Mouse (Mus musculus) neural tube, embryonic 13.5 days (tissue): ENCODE measurements at regions not wholly inside any gene's neighbourhood (a gene's known extent, or its start where the extent isn't known, plus 50 kb on each side); places are given as distances from the start of the nearest gene placed in this dataset.

Source experiments
- ATAC-seq: fragments of 200-750 bp; cut with Nextera tagmentation; 2 replicates; pipeline ENCODE4 v1.8.0; 2017; ENCODE audit warnings: low read depth, mild to moderate bottlenecking, moderate TSS enrichment, moderate library complexity
- H3K27ac ChIP-seq: fragments of 300-500 bp; sonication (generic); replicated peaks from 2 replicates; pipeline ENCODE4 v1.5.1; 2015; ENCODE audit warnings: moderate library complexity, mild to moderate bottlenecking, inconsistent platforms
- H3K27me3 ChIP-seq: fragments of 300-500 bp; sonication (generic); 2 replicates; pipeline ENCODE4 v1.6.1; 2015; ENCODE audit warnings: mild to moderate bottlenecking, inconsistent platforms
- H3K36me3 ChIP-seq: fragments of 300-500 bp; sonication (generic); 2 replicates; pipeline ENCODE4 v1.6.1; 2015; ENCODE audit warnings: mild to moderate bottlenecking, inconsistent platforms
- H3K4me1 ChIP-seq: fragments of 300-500 bp; sonication (generic); replicated peaks from 2 replicates; pipeline ENCODE4 v1.6.1; 2015; ENCODE audit warnings: inconsistent platforms
- H3K4me2 ChIP-seq: fragments of 300-500 bp; sonication (generic); 2 replicates; pipeline ENCODE4 v1.6.1; 2015; ENCODE audit warnings: inconsistent platforms, mild to moderate bottlenecking, moderate library complexity
- H3K4me3 ChIP-seq: fragments of 300-500 bp; sonication (generic); 2 replicates; pipeline ENCODE4 v1.5.1; 2015; ENCODE audit warnings: mild to moderate bottlenecking, inconsistent platforms
- H3K9ac ChIP-seq: fragments of 300-500 bp; sonication (generic); 2 replicates; pipeline ENCODE4 v1.6.1; 2015; ENCODE audit warnings: moderate library complexity, mild to moderate bottlenecking, inconsistent platforms
- H3K9me3 ChIP-seq: fragments of 300-500 bp; sonication (generic); 2 replicates; pipeline ENCODE4 v1.6.1; 2016; ENCODE audit warnings: inconsistent platforms
- WGBS: fragments of 180-500 bp; shearing (Covaris S2); methylation state at CpG from one replicate; pipeline ENCODE4 v1.1.7; 2015; 5-methylcytosine and 5-hydroxymethylcytosine counted together

DNA sequence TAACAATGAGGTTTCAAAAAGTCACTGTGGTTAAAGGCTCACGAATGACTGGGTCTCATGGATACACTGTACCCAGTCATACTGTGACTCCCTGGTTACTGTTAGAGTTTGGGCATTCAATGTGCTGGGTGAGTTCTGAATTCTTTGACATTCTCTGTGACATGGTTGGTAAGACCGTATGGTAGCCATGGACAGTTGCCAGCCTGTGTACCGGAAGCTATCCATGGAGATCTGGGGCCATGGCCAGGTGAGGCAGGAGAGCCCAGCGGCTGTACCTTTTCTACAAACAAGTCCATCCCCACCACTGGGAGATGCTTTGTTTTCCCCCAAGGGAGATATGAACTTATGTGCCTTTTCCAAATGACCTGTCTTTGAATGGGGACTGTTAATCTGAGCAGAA, 126.4 kb downstream of the Irx2 start:
- WGBS = 91% methylated on average over 4 of the region's 4 CpGs
- no peak for ATAC-seq
- Histone ChIP-seq H3K9ac (no peak overlapping the region), H3K27ac (no peak overlapping the region), H3K9me3 (no peaks in the 10 kb centered on the region), H3K4me1 (no peaks in the 10 kb centered on the region), H3K36me3 (no peaks in the 10 kb centered on the region), H3K4me3 (no peak overlapping the region), H3K4me2 (no peak overlapping the region), H3K27me3 (0 out of 2 replicates have a peak, but pooled peaks cover 4% of the 10 kb centered on the region)

GRCm38 (mm10) chr13:72762481-72762880, 133.9 kb downstream of the Irx2 start:
- Histone ChIP-seq H3K36me3 (no peaks in the 10 kb centered on the region), H3K9me3 (no peaks in the 10 kb centered on the region), H3K4me1 (no peaks in the 10 kb centered on the region), H3K4me3 (no peak overlapping the region), H3K27ac (no peak overlapping the region), H3K4me2 (no peak overlapping the region), H3K9ac (no peak overlapping the region), H3K27me3 (no peaks in the 10 kb centered on the region)
- WGBS = 81% methylated on average over 5 of the region's 5 CpGs
- no peak for ATAC-seq

DNA sequence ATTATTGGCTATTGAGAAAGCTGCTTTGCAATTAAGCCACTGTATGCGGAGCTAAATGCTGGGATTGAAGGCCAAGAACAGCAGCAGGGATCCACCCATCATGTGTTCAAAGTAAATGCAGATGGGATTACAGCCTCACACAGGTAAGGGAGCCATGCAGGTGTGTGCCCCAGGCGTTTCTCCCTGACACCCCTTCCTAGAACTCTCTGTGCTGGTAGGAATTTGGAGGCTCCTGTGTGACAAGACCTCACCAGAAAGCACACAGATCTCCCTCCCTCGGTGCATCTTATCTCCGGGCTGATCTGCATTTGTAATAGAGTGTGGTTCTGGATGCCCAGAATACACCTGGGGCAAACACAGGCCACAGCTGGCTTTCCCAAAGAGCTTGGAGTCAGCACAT, 134.7 kb downstream of the Irx2 start:
- 69% methylated on average over 4 of the region's 4 CpGs for WGBS
- no peak overlapping the region for H3K27ac ChIP-seq
- no peak overlapping the region for H3K4me2 ChIP-seq
- H3K27me3 ChIP-seq = no peaks in the 10 kb centered on the region
- H3K4me3 ChIP-seq = no peak overlapping the region
- H3K4me1 ChIP-seq = no peaks in the 10 kb centered on the region
- H3K9me3 ChIP-seq = no peaks in the 10 kb centered on the region
- no peaks in the 10 kb centered on the region for H3K36me3 ChIP-seq
- no peak for ATAC-seq
- no peak overlapping the region for H3K9ac ChIP-seq

- H3K9ac ChIP-seq = no peak overlapping the region
- no peaks in the 10 kb centered on the region for H3K4me1 ChIP-seq
- no peaks in the 10 kb centered on the region for H3K36me3 ChIP-seq
- H3K4me2 ChIP-seq = no peak overlapping the region
- no peak overlapping the region for H3K4me3 ChIP-seq
- no peaks in the 10 kb centered on the region for H3K27me3 ChIP-seq
- no peaks in the 10 kb centered on the region for H3K9me3 ChIP-seq
- ATAC-seq = no peak
- H3K27ac ChIP-seq = no peak overlapping the region
- WGBS = 77% methylated on average over 5 of the region's 5 CpGs
Observed at GRCm38 (mm10) chr13:72767306-72767705, 138.7 kb downstream of the Irx2 start.

DNA sequence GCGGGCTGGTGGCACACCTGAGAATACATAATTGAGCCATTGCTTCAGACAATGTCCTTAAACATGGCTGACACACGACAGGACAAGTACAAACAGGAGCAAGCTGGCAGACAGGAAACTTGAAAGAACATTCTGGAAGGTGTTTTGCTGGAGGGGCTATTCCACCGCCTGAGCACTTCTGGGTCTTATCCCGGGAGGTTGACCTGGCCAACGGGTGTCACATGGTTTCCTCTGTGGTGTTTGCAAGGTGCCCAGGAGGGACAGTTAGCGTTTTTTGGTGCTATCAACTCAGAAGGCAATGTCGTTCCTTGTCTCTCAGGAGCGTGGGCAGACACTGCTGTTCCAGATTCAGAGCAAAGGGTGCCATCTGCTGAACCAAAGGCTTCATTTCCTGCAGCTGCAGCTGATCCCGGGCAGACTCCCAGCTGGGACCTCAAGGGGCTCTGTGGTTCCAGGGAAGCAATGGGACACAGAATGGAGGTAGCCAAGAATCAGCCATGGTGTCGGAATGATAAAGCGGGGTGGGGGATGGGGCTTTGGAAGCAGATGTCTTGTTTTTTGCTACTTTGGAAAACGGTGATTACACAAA, 140.5 kb downstream of the Irx2 start:
- H3K4me2 ChIP-seq = no peak overlapping the region
- no peaks in the 10 kb centered on the region for H3K36me3 ChIP-seq
- H3K4me3 ChIP-seq = no peak overlapping the region
- H3K9me3 ChIP-seq = peaks cover 4% of the 10 kb centered on the region; the same call in 1 of the 2 replicates
- ATAC-seq = no peak
- H3K9ac ChIP-seq = no peak overlapping the region
- WGBS = 63% methylated on average over 12 of the region's 12 CpGs
- H3K27ac ChIP-seq = no peak overlapping the region
- H3K4me1 ChIP-seq = no peaks in the 10 kb centered on the region
- no peaks in the 10 kb centered on the region for H3K27me3 ChIP-seq

DNA sequence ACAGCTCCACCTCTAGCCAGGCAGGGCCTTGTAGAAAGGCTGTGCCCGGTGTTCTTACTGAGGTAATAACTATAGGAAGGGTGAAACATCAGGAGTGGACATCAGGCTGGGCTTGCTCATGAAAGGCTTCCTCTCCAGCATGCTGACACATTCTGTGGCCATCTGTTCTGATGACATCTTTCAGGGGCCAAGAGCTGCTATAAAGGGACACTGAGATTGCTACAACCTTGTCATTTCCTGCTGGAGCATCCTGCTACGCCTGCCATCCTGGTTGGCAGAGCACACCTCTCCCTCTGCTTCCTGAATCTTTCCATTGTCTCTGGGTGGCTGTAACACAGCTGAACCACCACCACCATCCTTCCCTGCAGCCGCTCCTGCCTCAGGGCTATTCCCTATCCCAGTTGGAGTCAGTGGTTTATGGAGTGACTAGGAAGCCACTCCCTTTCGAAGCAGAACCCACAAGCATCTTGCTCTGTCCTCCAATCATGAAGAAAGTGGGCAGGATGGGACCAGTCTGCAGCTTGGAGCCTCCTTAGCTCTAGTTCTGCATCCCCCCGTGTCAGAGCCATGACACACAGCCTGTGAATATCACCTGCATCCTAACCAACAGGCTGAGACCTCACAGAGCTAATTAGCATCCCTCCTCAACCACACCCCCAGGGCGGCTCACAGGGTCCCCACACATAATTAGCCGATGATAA, 154.6 kb downstream of the Irx2 start:
- Histone ChIP-seq H3K4me2 (no peak overlapping the region), H3K4me1 (no peaks in the 10 kb centered on the region), H3K27ac (no peak overlapping the region), H3K27me3 (no peaks in the 10 kb centered on the region), H3K4me3 (no peak overlapping the region), H3K9me3 (no peaks in the 10 kb centered on the region), H3K36me3 (no peaks in the 10 kb centered on the region), H3K9ac (no peak overlapping the region)
- ATAC-seq = no peak
- WGBS = 44% methylated on average over 7 of the region's 7 CpGs

- no peak overlapping the region for H3K4me2 ChIP-seq
- no peaks in the 10 kb centered on the region for H3K36me3 ChIP-seq
- no peak for ATAC-seq
- H3K27ac ChIP-seq = no peak overlapping the region
- H3K9me3 ChIP-seq = no peaks in the 10 kb centered on the region
- H3K4me3 ChIP-seq = no peak overlapping the region
- no peaks in the 10 kb centered on the region for H3K27me3 ChIP-seq
- WGBS = 62% methylated on average over 6 of the region's 6 CpGs
- H3K9ac ChIP-seq = no peak overlapping the region
- H3K4me1 ChIP-seq = no peaks in the 10 kb centered on the region
Observed at GRCm38 (mm10) chr13:72783727-72784070, 155.1 kb downstream of the Irx2 start.

GRCm38 (mm10) chr13:72792695-72793094, 164.1 kb downstream of the Irx2 start:
- H3K4me1 ChIP-seq = no peaks in the 10 kb centered on the region
- no peak overlapping the region for H3K4me3 ChIP-seq
- H3K36me3 ChIP-seq = no peaks in the 10 kb centered on the region
- no peaks in the 10 kb centered on the region for H3K9me3 ChIP-seq
- H3K27me3 ChIP-seq = no peaks in the 10 kb centered on the region; the same call in 1 of the 2 replicates
- H3K4me2 ChIP-seq = no peak overlapping the region
- no peak overlapping the region for H3K27ac ChIP-seq
- WGBS = 81% methylated on average over 3 of the region's 3 CpGs
- H3K9ac ChIP-seq = no peak overlapping the region
- no peak for ATAC-seq

DNA sequence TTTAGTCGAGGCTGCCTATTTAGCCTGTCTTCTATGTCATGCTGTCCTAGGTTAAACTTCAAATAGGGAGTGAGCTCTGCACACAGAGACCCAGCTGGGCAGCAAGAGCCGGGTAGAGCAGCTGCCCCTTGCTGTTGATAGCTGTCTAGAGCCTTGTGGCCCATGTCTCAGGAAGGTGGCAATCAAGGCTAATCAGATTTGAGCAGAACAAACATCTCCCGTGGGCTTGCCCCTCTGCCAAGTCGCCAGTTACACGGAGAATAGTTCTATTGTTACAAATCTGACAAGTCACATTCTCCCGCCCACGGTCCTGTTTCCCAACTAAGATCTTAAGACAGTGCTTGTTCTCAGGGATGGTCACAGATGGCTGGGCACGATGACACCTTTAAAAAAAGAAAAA, 171.4 kb downstream of the Irx2 start:
- ATAC-seq = no peak
- Histone ChIP-seq H3K4me3 (no peak overlapping the region), H3K4me2 (no peak overlapping the region), H3K4me1 (peaks cover 14% of the 10 kb centered on the region), H3K36me3 (no peaks in the 10 kb centered on the region), H3K27ac (no peak overlapping the region), H3K9me3 (no peaks in the 10 kb centered on the region), H3K27me3 (no peaks in the 10 kb centered on the region; the same call in none of the 2 replicates), H3K9ac (no peak overlapping the region)
- 21% methylated on average over 8 of the region's 8 CpGs for WGBS

- Histone ChIP-seq H3K4me1 (peaks cover 14% of the 10 kb centered on the region), H3K9me3 (no peaks in the 10 kb centered on the region), H3K4me2 (no peak overlapping the region), H3K4me3 (no peak overlapping the region), H3K9ac (no peak overlapping the region), H3K27me3 (no peaks in the 10 kb centered on the region; the same call in 1 of the 2 replicates), H3K36me3 (no peaks in the 10 kb centered on the region), H3K27ac (no peak overlapping the region)
- 51% methylated on average over 3 of the region's 3 CpGs for WGBS
- ATAC-seq = no peak
Observed at GRCm38 (mm10) chr13:72800546-72800945, 171.9 kb downstream of the Irx2 start.

GRCm38 (mm10) chr13:72803374-72803773, 174.8 kb downstream of the Irx2 start:
- WGBS = 26% methylated on average over 11 of the region's 11 CpGs
- Histone ChIP-seq H3K9ac (no peak overlapping the region), H3K4me1 (peaks cover 14% of the 10 kb centered on the region), H3K4me2 (no peak overlapping the region), H3K4me3 (no peak overlapping the region), H3K27me3 (no peaks in the 10 kb centered on the region; the same call in 1 of the 2 replicates), H3K36me3 (no peaks in the 10 kb centered on the region), H3K9me3 (no peaks in the 10 kb centered on the region), H3K27ac (no peak overlapping the region)
- ATAC-seq = peak; percentile 36; the same call in 1 of the 2 replicates

- Histone ChIP-seq H3K36me3 (no peaks in the 10 kb centered on the region), H3K4me2 (no peak overlapping the region), H3K9ac (no peak overlapping the region), H3K4me1 (no peaks in the 10 kb centered on the region), H3K9me3 (no peaks in the 10 kb centered on the region), H3K27ac (no peak overlapping the region), H3K27me3 (peaks cover 10% of the 10 kb centered on the region), H3K4me3 (no peak overlapping the region)
- 88% methylated on average over 3 of the region's 3 CpGs for WGBS
- ATAC-seq = no peak
Observed at GRCm38 (mm10) chr13:72809226-72809625, 180.6 kb downstream of the Irx2 start.

DNA sequence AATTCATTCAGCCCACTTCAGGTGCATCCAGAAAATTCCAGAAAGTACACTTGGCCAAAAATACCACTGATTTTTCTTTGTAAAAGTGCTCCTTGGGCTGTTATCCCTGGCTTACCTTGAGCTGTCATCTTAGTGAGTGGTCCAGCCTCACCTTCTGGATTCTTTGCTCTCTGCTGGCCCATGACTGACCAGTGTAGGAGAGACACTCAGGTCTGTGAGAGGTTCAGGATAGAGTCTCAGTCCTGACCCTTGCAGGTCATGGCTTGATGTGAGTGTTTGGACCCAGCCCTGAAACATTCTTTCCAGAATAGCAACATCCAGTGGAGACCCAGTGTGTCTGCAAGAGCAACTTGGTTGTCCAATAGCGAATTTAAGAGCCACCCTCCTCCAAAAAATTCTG, 182.0 kb downstream of the Irx2 start:
- H3K9me3 ChIP-seq = no peaks in the 10 kb centered on the region
- H3K4me1 ChIP-seq = peaks cover 9% of the 10 kb centered on the region
- no peak for ATAC-seq
- H3K4me3 ChIP-seq = no peak overlapping the region
- peaks cover 22% of the 10 kb centered on the region for H3K27me3 ChIP-seq
- 91% methylated on average over 1 of the region's 1 CpGs for WGBS
- no peak overlapping the region for H3K27ac ChIP-seq
- no peak overlapping the region for H3K4me2 ChIP-seq
- no peak overlapping the region for H3K9ac ChIP-seq
- no peaks in the 10 kb centered on the region for H3K36me3 ChIP-seq
